Mouse (Mus musculus) heart, embryonic 15.5 days (tissue): ENCODE measurements around the gene Arl11. TPM values are rescaled to one million over a fixed set of nuclear protein-coding genes. Genes with fewer than 3 reads are reported as not detected.

Experiments used
- ATAC-seq: fragments of 200-750 bp; cut with Nextera tagmentation; replicated peaks from 2 replicates; pipeline ENCODE4 v1.8.0; 2017; ENCODE audit warnings: low read depth, moderate TSS enrichment; ENCODE audit not compliant: insufficient number of reproducible peaks, insufficient read depth, low FRiP score
- H3K27ac ChIP-seq: fragments of 300-500 bp; sonication (generic); 2 replicates; pipeline ENCODE4 v1.5.1; 2015; ENCODE audit warnings: mild to moderate bottlenecking, inconsistent platforms
- H3K27me3 ChIP-seq: fragments of 300-500 bp; sonication (generic); 2 replicates; pipeline ENCODE4 v1.6.1; 2015; ENCODE audit warnings: inconsistent platforms
- H3K36me3 ChIP-seq: fragments of 300-500 bp; sonication (generic); 2 replicates; pipeline ENCODE4 v1.6.1; 2015; ENCODE audit warnings: mild to moderate bottlenecking, inconsistent platforms
- H3K4me1 ChIP-seq: fragments of 300-500 bp; sonication (generic); replicated peaks from 2 replicates; pipeline ENCODE4 v1.6.1; 2015; ENCODE audit warnings: inconsistent platforms
- H3K4me2 ChIP-seq: fragments of 300-500 bp; sonication (generic); 2 replicates; pipeline ENCODE4 v1.6.1; 2015; ENCODE audit warnings: inconsistent platforms, mild to moderate bottlenecking, moderate library complexity
- H3K4me3 ChIP-seq: fragments of 300-500 bp; sonication (generic); 2 replicates; pipeline ENCODE4 v1.5.1; 2015; ENCODE audit warnings: mild to moderate bottlenecking, inconsistent platforms
- H3K9ac ChIP-seq: fragments of 300-500 bp; sonication (generic); 2 replicates; pipeline ENCODE4 v1.6.1; 2015; ENCODE audit warnings: mild to moderate bottlenecking, inconsistent platforms
- H3K9me3 ChIP-seq: fragments of 300-500 bp; sonication (generic); replicated peaks from 2 replicates; pipeline ENCODE4 v1.6.1; 2016; ENCODE audit warnings: inconsistent platforms
- WGBS: fragments of 180-500 bp; shearing (Covaris S2); methylation state at CpG from one replicate; pipeline ENCODE4 v1.1.7; 2015; ENCODE audit warnings: mixed read lengths; 5-methylcytosine and 5-hydroxymethylcytosine counted together
- polyA plus RNA-seq: library from polyadenylated mRNA; unstranded; fragments of >200 nt; fragmentation: Nextera tagmentation; extraction: Ambion mirVana; gene quantifications from 2 replicates; pipeline ENCODE4 v1.2.1, GENCODE M21; 2015

The Arl11 gene
- polyA plus RNA-seq = 0.53 and 1.3 TPM in 2 replicates

- Histone ChIP-seq H3K27me3 (no peaks in the 10 kb centered on the region), H3K4me3 (no peak within 1 kb of the TSS), H3K4me1 (peaks cover 19% of the 10 kb centered on the region), H3K9me3 (no peaks in the 10 kb centered on the region), H3K27ac (peak within 1 kb of the TSS; percentile 13), H3K9ac (no peak within 1 kb of the TSS), H3K4me2 (peak within 1 kb of the TSS; percentile 17; the same call in 1 of the 2 replicates), H3K36me3 (no peaks in the 10 kb centered on the region)
- 55% methylated on average over 6 of the region's 6 CpGs for WGBS
- no peak for ATAC-seq
Observed at GRCm38 (mm10) chr14:61309593-61309992, at the start of gene Arl11. Gene Arl11, plus strand, starts transcription at chr14:61309753.

GRCm38 (mm10) chr14:61267908-61268475 lies 41.6 kb upstream of the Arl11 start:
- Histone ChIP-seq H3K36me3 (no peaks in the 10 kb centered on the region), H3K4me1 (peaks cover 9% of the 10 kb centered on the region), H3K9ac (no peak overlapping the region), H3K4me3 (no peak overlapping the region), H3K4me2 (no peak overlapping the region), H3K9me3 (no peaks in the 10 kb centered on the region), H3K27me3 (0 out of 2 replicates have a peak, but pooled peaks cover 6% of the 10 kb centered on the region), H3K27ac (no peak overlapping the region)
- WGBS = 44% methylated on average over 5 of the region's 5 CpGs
- no peak for ATAC-seq

GRCm38 (mm10) chr14:61274414-61275198 lies 34.9 kb upstream of the Arl11 start:
- Histone ChIP-seq H3K9ac (0 out of 2 replicates have a peak overlapping the region, but pooled peaks have one; percentile 10), H3K9me3 (no peaks in the 10 kb centered on the region), H3K4me2 (peak overlapping the region; percentile 59), H3K4me1 (peaks cover 8% of the 10 kb centered on the region), H3K27ac (no peak overlapping the region), H3K36me3 (no peaks in the 10 kb centered on the region), H3K27me3 (peaks cover 29% of the 10 kb centered on the region), H3K4me3 (peak overlapping the region; percentile 34)
- ATAC-seq = no peak
- WGBS = 9% methylated on average over 38 of the region's 38 CpGs

- no peak overlapping the region for H3K27ac ChIP-seq
- no peak overlapping the region for H3K9ac ChIP-seq
- 38% methylated on average over 1 of the region's 1 CpGs for WGBS
- H3K4me2 ChIP-seq = no peak overlapping the region
- no peak overlapping the region for H3K4me3 ChIP-seq
- no peaks in the 10 kb centered on the region for H3K36me3 ChIP-seq
- H3K4me1 ChIP-seq = peaks cover 8% of the 10 kb centered on the region
- H3K27me3 ChIP-seq = peaks cover 24% of the 10 kb centered on the region
- no peaks in the 10 kb centered on the region for H3K9me3 ChIP-seq
- ATAC-seq = no peak
Observed at GRCm38 (mm10) chr14:61277285-61277684, 32.3 kb upstream of the Arl11 start.

GRCm38 (mm10) chr14:61278676-61279300 lies 30.8 kb upstream of the Arl11 start:
- Histone ChIP-seq H3K9ac (no peak overlapping the region), H3K27me3 (peaks cover 24% of the 10 kb centered on the region), H3K9me3 (no peaks in the 10 kb centered on the region), H3K27ac (no peak overlapping the region), H3K36me3 (no peaks in the 10 kb centered on the region), H3K4me2 (no peak overlapping the region), H3K4me1 (peaks cover 8% of the 10 kb centered on the region), H3K4me3 (no peak overlapping the region)
- ATAC-seq = no peak
- WGBS = 74% methylated on average over 7 of the region's 7 CpGs

GRCm38 (mm10) chr14:61288606-61289286 lies 20.8 kb upstream of the Arl11 start:
- no peaks in the 10 kb centered on the region for H3K36me3 ChIP-seq
- peaks cover 5% of the 10 kb centered on the region; the same call in 1 of the 2 replicates for H3K4me1 ChIP-seq
- no peaks in the 10 kb centered on the region for H3K9me3 ChIP-seq
- H3K9ac ChIP-seq = no peak overlapping the region
- H3K27me3 ChIP-seq = no peaks in the 10 kb centered on the region
- H3K4me2 ChIP-seq = peak overlapping the region; percentile 16; the same call in 1 of the 2 replicates
- no peak for ATAC-seq
- H3K27ac ChIP-seq = no peak overlapping the region
- WGBS = 54% methylated on average over 19 of the region's 19 CpGs
- H3K4me3 ChIP-seq = no peak overlapping the region

GRCm38 (mm10) chr14:61290664-61291063 lies 18.9 kb upstream of the Arl11 start:
- H3K4me1 ChIP-seq = peaks cover 5% of the 10 kb centered on the region; the same call in 1 of the 2 replicates
- no peak overlapping the region for H3K9ac ChIP-seq
- no peaks in the 10 kb centered on the region for H3K27me3 ChIP-seq
- H3K4me3 ChIP-seq = no peak overlapping the region
- no peak for ATAC-seq
- H3K4me2 ChIP-seq = no peak overlapping the region
- 33% methylated on average over 3 of the region's 3 CpGs for WGBS
- H3K36me3 ChIP-seq = no peaks in the 10 kb centered on the region
- no peaks in the 10 kb centered on the region for H3K9me3 ChIP-seq
- H3K27ac ChIP-seq = no peak overlapping the region

GRCm38 (mm10) chr14:61293884-61294737 lies 15.4 kb upstream of the Arl11 start:
- peak overlapping the region; percentile 5; the same call in 1 of the 2 replicates for H3K4me3 ChIP-seq
- no peak overlapping the region for H3K9ac ChIP-seq
- 48% methylated on average over 16 of the region's 16 CpGs for WGBS
- no peak for ATAC-seq
- H3K9me3 ChIP-seq = no peaks in the 10 kb centered on the region
- no peaks in the 10 kb centered on the region for H3K36me3 ChIP-seq
- H3K27me3 ChIP-seq = no peaks in the 10 kb centered on the region
- peak overlapping the region; percentile 24 for H3K4me2 ChIP-seq
- no peak overlapping the region for H3K27ac ChIP-seq
- H3K4me1 ChIP-seq = peaks cover 5% of the 10 kb centered on the region; the same call in 1 of the 2 replicates

- WGBS = 24% methylated on average over 6 of the region's 6 CpGs
- Histone ChIP-seq H3K9ac (no peak overlapping the region), H3K4me3 (peak overlapping the region; percentile 5; the same call in 1 of the 2 replicates), H3K36me3 (no peaks in the 10 kb centered on the region), H3K4me2 (peak overlapping the region; percentile 24; the same call in 1 of the 2 replicates), H3K27me3 (no peaks in the 10 kb centered on the region), H3K9me3 (no peaks in the 10 kb centered on the region), H3K27ac (no peak overlapping the region), H3K4me1 (peaks cover 5% of the 10 kb centered on the region; the same call in 1 of the 2 replicates)
- ATAC-seq = no peak
Observed at GRCm38 (mm10) chr14:61294738-61295079, 14.8 kb upstream of the Arl11 start.

- Histone ChIP-seq H3K9me3 (no peaks in the 10 kb centered on the region), H3K9ac (no peak overlapping the region), H3K4me2 (no peak overlapping the region), H3K4me3 (no peak overlapping the region), H3K4me1 (no peaks in the 10 kb centered on the region), H3K27ac (no peak overlapping the region), H3K27me3 (no peaks in the 10 kb centered on the region), H3K36me3 (no peaks in the 10 kb centered on the region)
- no peak for ATAC-seq
- WGBS = 78% methylated on average over 6 of the region's 6 CpGs
Observed at GRCm38 (mm10) chr14:61299810-61300209, 9.7 kb upstream of the Arl11 start.
